Mouse (Mus musculus) kidney, postnatal 0 days (tissue): ENCODE results near the gene Tnk1. TPM values are rescaled to one million over a fixed set of nuclear protein-coding genes. Genes with fewer than 3 reads are reported as not detected.

Source experiments
- ATAC-seq: fragments of 200-750 bp; cut with Nextera tagmentation; replicated peaks from 2 replicates; pipeline ENCODE4 v1.8.0; 2017; ENCODE audit warnings: low read depth, moderate number of reproducible peaks, moderate TSS enrichment, moderate library complexity; ENCODE audit not compliant: low FRiP score
- DNase-seq: peaks from one replicate; pipeline ENCODE4 v3.0.0-alpha.2; 2016; ENCODE audit warnings: low spot score
- H3K27ac ChIP-seq: fragments of 300-500 bp; sonication (generic); 2 replicates; pipeline ENCODE4 v1.5.1; 2014; ENCODE audit warnings: mild to moderate bottlenecking
- H3K27me3 ChIP-seq: fragments of 300-500 bp; sonication (generic); 2 replicates; pipeline ENCODE4 v1.6.1; 2014; ENCODE audit warnings: low read length, mixed read lengths; ENCODE audit not compliant: insufficient read depth
- H3K36me3 ChIP-seq: fragments of 300-500 bp; sonication (generic); 2 replicates; pipeline ENCODE4 v1.6.1; 2014; ENCODE audit warnings: low read length, mixed read lengths; ENCODE audit not compliant: insufficient read depth
- H3K4me1 ChIP-seq: fragments of 300-500 bp; sonication (generic); replicated peaks from 2 replicates; pipeline ENCODE4 v1.6.1; 2014; ENCODE audit warnings: antibody characterized with exemption, low read length, mixed read lengths; ENCODE audit not compliant: insufficient read depth
- H3K4me2 ChIP-seq: fragments of 300-500 bp; sonication (generic); 2 replicates; pipeline ENCODE4 v1.6.1; 2014; ENCODE audit warnings: mild to moderate bottlenecking, low read length, moderate library complexity, mixed read lengths
- H3K4me3 ChIP-seq: fragments of 300-500 bp; sonication (generic); replicated peaks from 2 replicates; pipeline ENCODE4 v1.5.1; 2014; ENCODE audit warnings: low read depth, low read length
- H3K9ac ChIP-seq: fragments of 300-500 bp; sonication (generic); 2 replicates; pipeline ENCODE4 v1.6.1; 2014; ENCODE audit warnings: low read depth, low read length
- H3K9me3 ChIP-seq: fragments of 300-500 bp; sonication (generic); replicated peaks from 2 replicates; pipeline ENCODE4 v1.6.1; 2016; ENCODE audit warnings: low read length, inconsistent platforms, mixed read lengths
- CTCF ChIP-seq: IDR thresholded peaks from 2 replicates; pipeline ENCODE4 v1.5.1; 2016; ENCODE audit warnings: antibody characterized with exemption, low read depth, mild to moderate bottlenecking, moderate library complexity
- WGBS: fragments of 180-500 bp; shearing (Covaris S2); extraction: QIAGEN DNeasy Blood & Tissue Kit; methylation state at CpG from one replicate; pipeline ENCODE4 v1.1.7; 2014; 5-methylcytosine and 5-hydroxymethylcytosine counted together
- microRNA-seq: library from miRNA; unstranded; fragments of <30 nt; microRNA quantifications from one replicate; pipeline ENCODE4, GENCODE M21; 2016
- polyA plus RNA-seq: library from polyadenylated mRNA; unstranded; fragments of >200 nt; fragmentation: Nextera tagmentation; extraction: Ambion mirVana; gene quantifications from 2 replicates; pipeline ENCODE4 v1.2.1, GENCODE M21; 2015

Tnk1 gene
- polyA plus RNA-seq, 1 experiment from 2014 or later, result 6.3 TPM

DNA sequence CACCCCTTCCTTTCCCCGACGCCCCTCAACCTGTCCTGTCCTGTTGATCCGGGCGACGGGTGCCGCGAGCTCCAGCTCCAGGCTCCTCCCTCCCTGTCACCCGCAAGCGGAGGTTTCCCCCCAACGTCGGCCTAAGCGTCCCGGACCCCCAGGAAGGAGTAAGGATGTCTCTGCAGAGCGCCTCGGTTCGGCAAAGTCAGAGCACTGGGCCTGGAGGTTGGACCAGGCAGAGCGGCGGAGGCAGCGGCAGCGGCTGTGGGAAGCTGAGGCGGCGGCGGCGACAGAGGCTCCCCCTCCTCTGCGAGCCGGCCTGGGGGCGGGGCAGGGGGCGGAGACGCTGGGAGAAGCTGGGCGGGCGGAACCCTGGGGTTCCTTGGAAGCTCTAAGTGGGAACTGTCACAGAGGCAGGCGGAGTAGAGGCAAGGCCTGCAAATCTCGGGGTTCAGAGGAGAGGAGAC lies 55.9 kb downstream of the Tnk1 start:
- peaks cover 44% of the 10 kb centered on the region for H3K4me1 ChIP-seq
- no peaks in the 10 kb centered on the region for H3K9me3 ChIP-seq
- no peak for TF ChIP-seq CTCF
- H3K4me2 ChIP-seq, result peak overlapping the region; percentile 93
- peaks cover 5% of the 10 kb centered on the region; the same call in 1 of the 2 replicates for H3K27me3 ChIP-seq
- peak overlapping the region; percentile 51; the same call in 1 of the 2 replicates for H3K9ac ChIP-seq
- DNase-seq (peak; percentile 91), ATAC-seq (no peak)
- peak overlapping the region; percentile 39 for H3K4me3 ChIP-seq
- WGBS, result under 1% methylated on average over 33 of the region's 33 CpGs
- H3K27ac ChIP-seq, result no peak overlapping the region
- no peaks in the 10 kb centered on the region for H3K36me3 ChIP-seq

- no peaks in the 10 kb centered on the region for H3K9me3 ChIP-seq
- TF ChIP-seq CTCF, result no peak
- H3K4me1 ChIP-seq, result peaks cover 44% of the 10 kb centered on the region
- ATAC-seq, result no peak
- H3K36me3 ChIP-seq, result no peaks in the 10 kb centered on the region
- 2% methylated on average over 32 of the region's 33 CpGs for WGBS
- peak within 1 kb of the TSS; percentile 68 for H3K9ac ChIP-seq
- peaks cover 5% of the 10 kb centered on the region; the same call in 1 of the 2 replicates for H3K27me3 ChIP-seq
- H3K27ac ChIP-seq, result 0 out of 2 replicates have a peak within 1 kb of the TSS, but pooled peaks have one; percentile 31
- H3K4me3 ChIP-seq, result peak within 1 kb of the TSS; percentile 47
- H3K4me2 ChIP-seq, result peak within 1 kb of the TSS; percentile 93
- DNase-seq, result no peak
These were observed 57.1 kb downstream of the Tnk1 start, which contains the start of gene Fgf11 for GRCm38 (mm10) chr11:69801379-69801977. Fgf11 (minus strand) TSS chr11:69801857.

Small RNA genes within 50 kb of the gene (microRNA-seq; reads per million reads assigned to microRNA genes)
- gene Mir6924, result not detected

Other genes with a start within 250 kb of the Tnk1 start
- 0.13 TPM in 1 of 2 replicates, not detected in the other for gene Shbg, start 240.8 kb downstream of the Tnk1 start, polyA plus RNA-seq
- gene Sat2, start 236.7 kb downstream of the Tnk1 start, polyA plus RNA-seq, result 27.6 and 31.3 TPM in 2 replicates
- gene Fxr2, start 225.7 kb downstream of the Tnk1 start, polyA plus RNA-seq, result 17.4 and 18.4 TPM in 2 replicates
- gene Sox15, start 203.4 kb downstream of the Tnk1 start, polyA plus RNA-seq, result 0.28 and 0.32 TPM in 2 replicates
- gene Mpdu1, start 196.1 kb downstream of the Tnk1 start, polyA plus RNA-seq, result 82.6 and 85.7 TPM in 2 replicates
- gene Cd68, start 192.6 kb downstream of the Tnk1 start, polyA plus RNA-seq, result 10.4 and 12.8 TPM in 2 replicates
- gene Eif4a1, start 186.3 kb downstream of the Tnk1 start, polyA plus RNA-seq, result 468 and 493 TPM in 2 replicates
- gene Senp3, start 176.6 kb downstream of the Tnk1 start, polyA plus RNA-seq, result 52.2 and 59.4 TPM in 2 replicates
- 0.43 and 0.89 TPM in 2 replicates for gene Tnfsf13, start 172.9 kb downstream of the Tnk1 start, polyA plus RNA-seq
- 14.1 and 15.8 TPM in 2 replicates for gene Tnfsf12, start 162.9 kb downstream of the Tnk1 start, polyA plus RNA-seq
- 8.0 and 8.4 TPM in 2 replicates for gene Tnfsfm13, start 162.6 kb downstream of the Tnk1 start, polyA plus RNA-seq
- 19.0 and 21.0 TPM in 2 replicates for gene Polr2a, start 100.1 kb downstream of the Tnk1 start, polyA plus RNA-seq
- gene Slc35g3, start 96.8 kb downstream of the Tnk1 start, polyA plus RNA-seq, result 0.17 TPM in 1 of 2 replicates, not detected in the other
- gene Zbtb4, start 92.8 kb downstream of the Tnk1 start, polyA plus RNA-seq, result 2.7 and 3.3 TPM in 2 replicates
- 12.0 and 12.1 TPM in 2 replicates for gene Chrnb1, start 62.8 kb downstream of the Tnk1 start, polyA plus RNA-seq
- gene Fgf11, start 56.9 kb downstream of the Tnk1 start, polyA plus RNA-seq, result 0.63 and 0.98 TPM in 2 replicates
- 22.9 and 23.0 TPM in 2 replicates for gene Tmem102, start 53.1 kb downstream of the Tnk1 start, polyA plus RNA-seq
- gene Gm39566, start 43.4 kb downstream of the Tnk1 start, polyA plus RNA-seq, result not detected in 2 replicates
- not detected in 2 replicates for gene Spem2, start 40.3 kb downstream of the Tnk1 start, polyA plus RNA-seq
- gene Spem1, start 36.5 kb downstream of the Tnk1 start, polyA plus RNA-seq, result not detected in 2 replicates
- 4.1 and 4.7 TPM in 2 replicates for gene Nlgn2, start 20.9 kb downstream of the Tnk1 start, polyA plus RNA-seq
- gene Tmem256, start 20.2 kb downstream of the Tnk1 start, polyA plus RNA-seq, result 485 and 528 TPM in 2 replicates
- gene Plscr3, start 12.4 kb downstream of the Tnk1 start, polyA plus RNA-seq, result 96.4 and 102 TPM in 2 replicates
- not detected in 2 replicates for gene Tmem95, start 19.3 kb upstream of the Tnk1 start, polyA plus RNA-seq
- 7.7 and 7.8 TPM in 2 replicates for gene Kctd11, start 22.7 kb upstream of the Tnk1 start, polyA plus RNA-seq
- 0.33 and 0.48 TPM in 2 replicates for gene Acap1, start 36.8 kb upstream of the Tnk1 start, polyA plus RNA-seq
- gene 2810408A11Rik, start 42.3 kb upstream of the Tnk1 start, polyA plus RNA-seq, result 12.5 and 13.0 TPM in 2 replicates
- 9.7 and 12.7 TPM in 2 replicates for gene Neurl4, start 42.3 kb upstream of the Tnk1 start, polyA plus RNA-seq
- gene Gps2, start 55.2 kb upstream of the Tnk1 start, polyA plus RNA-seq, result 63.0 and 65.0 TPM in 2 replicates
- 1,371 and 1,476 TPM in 2 replicates for gene Eif5a, start 63.2 kb upstream of the Tnk1 start, polyA plus RNA-seq
- 6.8 and 7.5 TPM in 2 replicates for gene Ybx2, start 77.1 kb upstream of the Tnk1 start, polyA plus RNA-seq
- gene Slc2a4, start 89.5 kb upstream of the Tnk1 start, polyA plus RNA-seq, result 21.4 and 23.1 TPM in 2 replicates
- gene Cldn7, start 106.0 kb upstream of the Tnk1 start, polyA plus RNA-seq, result 238 and 246 TPM in 2 replicates
- 28.3 and 29.1 TPM in 2 replicates for gene Ctdnep1, start 122.4 kb upstream of the Tnk1 start, polyA plus RNA-seq
- 97.3 and 97.9 TPM in 2 replicates for gene Elp5, start 123.8 kb upstream of the Tnk1 start, polyA plus RNA-seq
- gene Gabarap, start 132.4 kb upstream of the Tnk1 start, polyA plus RNA-seq, result 626 TPM in 2 replicates
- 61.9 and 62.6 TPM in 2 replicates for gene Phf23, start 137.0 kb upstream of the Tnk1 start, polyA plus RNA-seq
- 25.8 and 27.1 TPM in 2 replicates for gene Dvl2, start 141.9 kb upstream of the Tnk1 start, polyA plus RNA-seq
- 178 and 197 TPM in 2 replicates for gene Acadvl, start 156.7 kb upstream of the Tnk1 start, polyA plus RNA-seq
- gene Dlg4, start 158.2 kb upstream of the Tnk1 start, polyA plus RNA-seq, result 4.3 and 6.5 TPM in 2 replicates
- gene Asgr1, start 195.4 kb upstream of the Tnk1 start, polyA plus RNA-seq, result 2.5 and 2.9 TPM in 2 replicates
- gene Asgr2, start 233.9 kb upstream of the Tnk1 start, polyA plus RNA-seq, result 0.14 TPM in 1 of 2 replicates, not detected in the other